Mouse (Mus musculus): ENCODE results near the gene Nf2. TPM values are rescaled to one million over a fixed set of nuclear protein-coding genes. Genes with fewer than 3 reads are reported as not detected.

The Nf2 gene
- 106 TPM for polyA plus RNA-seq (2014; fragmentation: Illumina TruSeq; extraction: RNeasy Lipid Tissue Mini Kit (QIAGEN cat#74804))

DNA sequence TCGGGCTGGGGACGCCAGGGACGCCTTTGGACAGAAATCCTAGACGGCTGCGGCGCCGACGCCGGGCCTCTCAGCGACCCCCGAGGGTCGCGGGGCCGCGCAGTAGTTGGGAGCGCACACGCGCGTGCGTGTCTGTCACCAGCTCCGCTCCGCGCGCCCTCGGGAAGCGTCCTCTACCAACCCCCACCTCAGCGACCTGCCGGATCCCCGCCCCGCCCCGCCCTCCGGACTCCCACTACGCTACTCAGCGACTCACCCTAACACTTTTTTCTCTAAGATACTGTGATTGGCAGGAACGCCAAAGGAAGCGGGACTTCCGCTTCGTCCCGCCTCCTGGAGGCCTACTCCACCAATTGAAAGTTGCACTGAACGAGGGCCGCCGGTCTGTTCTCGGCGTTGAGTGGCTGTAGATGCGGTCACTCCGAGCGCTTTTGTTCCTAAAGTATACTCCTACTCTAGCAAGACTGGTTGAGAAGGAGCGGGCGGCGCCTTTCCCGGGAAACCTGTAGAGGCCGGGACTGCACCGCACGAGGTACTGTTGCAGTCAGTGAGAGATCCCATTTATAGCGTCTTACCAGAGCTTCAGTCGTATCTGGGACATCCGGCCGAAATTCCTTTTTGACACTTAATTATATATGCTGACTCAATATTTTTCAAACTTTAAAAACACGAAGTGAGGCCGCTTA is at the start of gene Nf2:
Nf2 (minus strand) TSS at position 279 of the 686 bp plus-strand sequence.

DNA sequence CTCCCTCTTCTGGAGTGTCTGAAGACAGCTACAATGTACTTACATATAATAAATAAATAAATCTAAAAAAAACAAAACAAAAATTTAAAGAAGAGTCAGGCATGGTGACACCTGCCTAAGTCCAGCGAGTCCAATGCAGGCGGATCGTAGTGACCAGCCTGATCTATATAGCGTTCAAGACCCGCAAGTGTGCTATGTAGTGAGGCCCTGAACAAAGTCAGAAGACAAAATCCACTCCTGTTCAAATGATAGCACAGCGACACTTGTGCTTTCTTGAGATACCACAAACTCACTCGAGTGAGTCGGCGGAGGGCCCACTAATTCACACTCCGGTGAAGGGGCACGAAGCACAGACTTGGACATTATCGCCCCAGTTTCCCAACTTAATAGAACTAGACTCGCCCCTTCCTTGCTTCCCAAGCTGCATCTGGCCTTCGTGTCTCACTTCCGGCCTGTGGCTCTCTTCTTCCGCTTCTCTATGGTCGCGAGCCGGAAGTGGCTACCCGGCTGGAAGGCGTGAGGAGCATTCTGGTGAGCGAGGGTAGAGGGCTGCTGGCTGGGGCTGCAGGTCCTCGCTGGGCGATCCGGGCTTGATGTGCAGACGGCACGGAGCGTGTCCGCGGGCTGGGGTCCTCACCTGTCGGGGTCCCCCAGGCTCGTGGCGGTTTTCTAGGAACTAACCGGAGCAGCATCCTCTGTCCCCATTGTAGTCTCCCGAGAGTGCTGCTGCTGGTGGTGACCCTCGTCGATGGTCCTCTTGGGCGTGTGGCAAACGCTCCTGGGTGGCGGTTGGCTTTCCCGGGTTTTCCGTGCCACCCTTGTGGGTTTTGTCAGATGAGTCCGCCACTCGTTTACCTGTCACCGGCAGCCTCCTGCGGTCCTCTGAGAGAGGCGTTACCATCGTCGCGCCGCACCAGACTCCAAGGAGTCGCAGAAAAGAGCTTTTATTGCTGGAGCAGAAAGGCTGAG is 45.8 kb upstream of the Nf2 start, which contains the start of gene Thoc5:
Thoc5 (plus strand) TSS at position 473 of the 969 bp plus-strand sequence.

DNA sequence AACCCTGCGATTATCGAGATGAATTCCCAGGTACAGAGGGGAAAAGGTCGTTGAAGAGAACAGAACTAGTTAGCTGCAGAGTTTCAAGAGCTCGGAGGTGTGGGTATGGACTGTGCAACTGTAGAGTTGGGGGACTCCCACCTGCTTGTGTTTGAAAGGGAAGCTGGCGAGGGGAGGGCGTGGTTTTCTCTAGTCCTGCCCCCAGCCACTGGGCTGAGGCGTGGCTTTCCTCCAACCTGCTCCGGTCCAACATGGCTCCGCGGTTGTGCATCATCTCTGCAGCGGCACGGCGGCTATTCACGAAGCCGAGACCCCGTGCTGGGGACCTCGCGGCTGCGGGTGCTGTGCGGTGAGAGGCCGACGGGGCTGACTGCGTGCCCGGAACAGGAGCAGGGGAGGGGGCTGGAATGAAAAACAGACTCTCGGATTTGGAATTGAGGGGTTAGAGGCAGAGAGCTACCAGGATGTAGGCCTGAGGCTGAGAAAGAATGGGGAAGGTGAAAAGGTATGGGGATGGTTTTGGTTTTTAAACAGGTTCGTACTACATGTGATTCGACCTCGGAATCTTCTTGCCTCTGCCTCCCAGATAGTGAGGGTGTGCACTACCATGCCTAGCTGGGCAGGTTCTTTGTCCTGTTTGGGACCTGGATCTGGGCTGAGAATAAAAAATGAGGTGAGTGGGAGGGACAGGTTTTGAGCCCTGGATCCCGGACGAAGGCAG is 24.6 kb upstream of the Nf2 start, which contains the start of gene Nipsnap1:
Nipsnap1 (plus strand) TSS at position 197 of the 721 bp plus-strand sequence.

GRCm38 (mm10) chr11:4746733-4747132 is 102.6 kb downstream of the Nf2 start, which contains the start of gene Cabp7:
Cabp7 (minus strand) TSS chr11:4746778.

Other genes with a start within 250 kb of the Nf2 start
- gene Gm11032, start 229.5 kb downstream of the Nf2 start, polyA plus RNA-seq (2014; fragmentation: Illumina TruSeq; extraction: RNeasy Lipid Tissue Mini Kit (QIAGEN cat#74804)): not detected
- gene Ascc2, start 211.8 kb downstream of the Nf2 start, polyA plus RNA-seq (2014; fragmentation: Illumina TruSeq; extraction: RNeasy Lipid Tissue Mini Kit (QIAGEN cat#74804)): 12.3 TPM
- 6.6 TPM for gene Uqcr10, start 145.2 kb downstream of the Nf2 start, polyA plus RNA-seq (2014; fragmentation: Illumina TruSeq; extraction: RNeasy Lipid Tissue Mini Kit (QIAGEN cat#74804))
- not detected for gene Zmat5, start 144.9 kb downstream of the Nf2 start, polyA plus RNA-seq (2014; fragmentation: Illumina TruSeq; extraction: RNeasy Lipid Tissue Mini Kit (QIAGEN cat#74804))
- gene Cabp7, start 102.8 kb downstream of the Nf2 start, polyA plus RNA-seq (2014; fragmentation: Illumina TruSeq; extraction: RNeasy Lipid Tissue Mini Kit (QIAGEN cat#74804)): not detected
- 26.4 TPM for gene Nipsnap1, start 24.4 kb upstream of the Nf2 start, polyA plus RNA-seq (2014; fragmentation: Illumina TruSeq; extraction: RNeasy Lipid Tissue Mini Kit (QIAGEN cat#74804))
- gene Thoc5, start 45.8 kb upstream of the Nf2 start, polyA plus RNA-seq (2014; fragmentation: Illumina TruSeq; extraction: RNeasy Lipid Tissue Mini Kit (QIAGEN cat#74804)): 6.7 TPM
- gene Nefh, start 98.5 kb upstream of the Nf2 start, polyA plus RNA-seq (2014; fragmentation: Illumina TruSeq; extraction: RNeasy Lipid Tissue Mini Kit (QIAGEN cat#74804)): 0.20 TPM
- gene Ap1b1, start 137.3 kb upstream of the Nf2 start, polyA plus RNA-seq (2014; fragmentation: Illumina TruSeq; extraction: RNeasy Lipid Tissue Mini Kit (QIAGEN cat#74804)): 48.5 TPM
- 20.1 TPM for gene Rasl10a, start 208.6 kb upstream of the Nf2 start, polyA plus RNA-seq (2014; fragmentation: Illumina TruSeq; extraction: RNeasy Lipid Tissue Mini Kit (QIAGEN cat#74804))
- gene Gas2l1, start 215.8 kb upstream of the Nf2 start, polyA plus RNA-seq (2014; fragmentation: Illumina TruSeq; extraction: RNeasy Lipid Tissue Mini Kit (QIAGEN cat#74804)): 2.5 TPM
- 0.80 TPM for gene Rhbdd3, start 249.4 kb upstream of the Nf2 start, polyA plus RNA-seq (2014; fragmentation: Illumina TruSeq; extraction: RNeasy Lipid Tissue Mini Kit (QIAGEN cat#74804))
- 214 TPM for gene Ewsr1, start 249.7 kb upstream of the Nf2 start, polyA plus RNA-seq (2014; fragmentation: Illumina TruSeq; extraction: RNeasy Lipid Tissue Mini Kit (QIAGEN cat#74804))